Mouse (Mus musculus): ENCODE measurements at regions not wholly inside any gene's neighbourhood (a gene's known extent, or its start where the extent isn't known, plus 50 kb on each side); places are given as distances from the start of the nearest gene placed in this dataset.
A peak's percentile ranks its signal among the peaks of the same experiment; 100 is the strongest.

GRCm38 (mm10) chr3:155757285-155757684 lies 664.1 kb downstream of the Lrriq3 start:
- Histone ChIP-seq H3K4me1 (ENCODE audit: control insufficient read depth, insufficient read depth, low read length) (no peaks in the 10 kb centered on the region), H3K9me3 (ENCODE audit: control insufficient read depth, low read length) (no peaks in the 10 kb centered on the region), H3K4me2 (no peak overlapping the region), H3K4me3 (ENCODE audit: low read depth, low read length) (no peak overlapping the region), H3K36me3 (ENCODE audit: control insufficient read depth, insufficient read depth, low read length) (no peaks in the 10 kb centered on the region), H3K9ac (ENCODE audit: low read length) (no peak overlapping the region), H3K27me3 (ENCODE audit: control insufficient read depth, insufficient read depth, low read length) (no peaks in the 10 kb centered on the region), H3K27ac (ENCODE audit: low read depth, low read length) (no peak overlapping the region)
- WGBS, result 84% methylated on average over 3 of the region's 3 CpGs
- peak; percentile 54; the same call in 1 of the 2 replicates for ATAC-seq (ENCODE audit: low FRiP score)
- DNase-seq (ENCODE audit: low spot score, missing footprints), result no peak

- H3K27me3 ChIP-seq (ENCODE audit: control insufficient read depth, insufficient read depth, low read length), result no peaks in the 10 kb centered on the region
- H3K36me3 ChIP-seq (ENCODE audit: control insufficient read depth, insufficient read depth, low read length), result no peaks in the 10 kb centered on the region
- H3K4me2 ChIP-seq, result no peak overlapping the region
- no peak for ATAC-seq (ENCODE audit: low FRiP score)
- WGBS, result 81% methylated on average over 1 of the region's 1 CpGs
- H3K9me3 ChIP-seq (ENCODE audit: control insufficient read depth, low read length), result no peaks in the 10 kb centered on the region
- no peaks in the 10 kb centered on the region for H3K4me1 ChIP-seq (ENCODE audit: control insufficient read depth, insufficient read depth, low read length)
- H3K9ac ChIP-seq (ENCODE audit: low read length), result no peak overlapping the region
- DNase-seq (ENCODE audit: low spot score, missing footprints), result no peak
- H3K4me3 ChIP-seq (ENCODE audit: low read depth, low read length), result no peak overlapping the region
- H3K27ac ChIP-seq (ENCODE audit: low read depth, low read length), result no peak overlapping the region
These were observed 682.8 kb downstream of the Lrriq3 start for GRCm38 (mm10) chr3:155776019-155776418.

- WGBS, result 90% methylated on average over 1 of the region's 1 CpGs
- ATAC-seq (ENCODE audit: low FRiP score), result no peak
- H3K4me1 ChIP-seq (ENCODE audit: control insufficient read depth, insufficient read depth, low read length), result no peaks in the 10 kb centered on the region
These were observed 683.8 kb downstream of the Lrriq3 start for GRCm38 (mm10) chr3:155777025-155777424.

GRCm38 (mm10) chr3:155815693-155816092 lies 722.5 kb downstream of the Lrriq3 start:
- Histone ChIP-seq H3K27ac (ENCODE audit: low read depth, low read length) (no peak overlapping the region), H3K4me1 (ENCODE audit: control insufficient read depth, insufficient read depth, low read length) (no peaks in the 10 kb centered on the region), H3K36me3 (ENCODE audit: control insufficient read depth, insufficient read depth, low read length) (no peaks in the 10 kb centered on the region), H3K9me3 (ENCODE audit: control insufficient read depth, low read length) (no peaks in the 10 kb centered on the region), H3K4me2 (no peak overlapping the region), H3K9ac (ENCODE audit: low read length) (no peak overlapping the region), H3K27me3 (ENCODE audit: control insufficient read depth, insufficient read depth, low read length) (no peaks in the 10 kb centered on the region), H3K4me3 (ENCODE audit: low read depth, low read length) (no peak overlapping the region)
- no peak for DNase-seq (ENCODE audit: low spot score, missing footprints)
- WGBS, result 77% methylated on average over 2 of the region's 2 CpGs
- ATAC-seq (ENCODE audit: low FRiP score), result no peak

More at GRCm38 (mm10) chr3:155777025-155777424, 683.8 kb downstream of the Lrriq3 start:
- no peak overlapping the region for H3K9ac ChIP-seq (ENCODE audit: low read length)
- H3K9me3 ChIP-seq (ENCODE audit: control insufficient read depth, low read length), result no peaks in the 10 kb centered on the region
- no peak overlapping the region for H3K27ac ChIP-seq (ENCODE audit: low read depth, low read length)
- H3K4me2 ChIP-seq, result no peak overlapping the region
- H3K4me3 ChIP-seq (ENCODE audit: low read depth, low read length), result no peak overlapping the region
- no peak for DNase-seq (ENCODE audit: low spot score, missing footprints)
- no peaks in the 10 kb centered on the region for H3K27me3 ChIP-seq (ENCODE audit: control insufficient read depth, insufficient read depth, low read length)
- H3K36me3 ChIP-seq (ENCODE audit: control insufficient read depth, insufficient read depth, low read length), result no peaks in the 10 kb centered on the region

GRCm38 (mm10) chr3:155824863-155825262 lies 731.6 kb downstream of the Lrriq3 start:
- Histone ChIP-seq H3K27ac (ENCODE audit: low read depth, low read length) (no peak overlapping the region), H3K4me3 (ENCODE audit: low read depth, low read length) (no peak overlapping the region), H3K4me2 (no peak overlapping the region), H3K4me1 (ENCODE audit: control insufficient read depth, insufficient read depth, low read length) (no peaks in the 10 kb centered on the region), H3K36me3 (ENCODE audit: control insufficient read depth, insufficient read depth, low read length) (no peaks in the 10 kb centered on the region), H3K27me3 (ENCODE audit: control insufficient read depth, insufficient read depth, low read length) (no peaks in the 10 kb centered on the region), H3K9me3 (ENCODE audit: control insufficient read depth, low read length) (no peaks in the 10 kb centered on the region), H3K9ac (ENCODE audit: low read length) (no peak overlapping the region)
- WGBS, result 90% methylated on average over 2 of the region's 2 CpGs
- ATAC-seq (ENCODE audit: low FRiP score) (0 out of 2 replicates have a peak, but pooled peaks have one; percentile 2), DNase-seq (ENCODE audit: low spot score, missing footprints) (no peak)

GRCm38 (mm10) chr3:155866286-155866685 lies 695.3 kb upstream of the Negr1 start:
- Histone ChIP-seq H3K4me1 (ENCODE audit: control insufficient read depth, insufficient read depth, low read length) (no peaks in the 10 kb centered on the region), H3K4me2 (no peak overlapping the region), H3K9ac (ENCODE audit: low read length) (no peak overlapping the region), H3K27ac (ENCODE audit: low read depth, low read length) (no peak overlapping the region), H3K9me3 (ENCODE audit: control insufficient read depth, low read length) (no peaks in the 10 kb centered on the region), H3K4me3 (ENCODE audit: low read depth, low read length) (no peak overlapping the region), H3K36me3 (ENCODE audit: control insufficient read depth, insufficient read depth, low read length) (no peaks in the 10 kb centered on the region), H3K27me3 (ENCODE audit: control insufficient read depth, insufficient read depth, low read length) (no peaks in the 10 kb centered on the region)
- DNase-seq (ENCODE audit: low spot score, missing footprints) (no peak), ATAC-seq (ENCODE audit: low FRiP score) (no peak)

- H3K9ac ChIP-seq (ENCODE audit: low read length), result no peak overlapping the region
- WGBS, result 92% methylated on average over 3 of the region's 3 CpGs
- no peak overlapping the region for H3K4me3 ChIP-seq (ENCODE audit: low read depth, low read length)
- H3K4me1 ChIP-seq (ENCODE audit: control insufficient read depth, insufficient read depth, low read length), result no peaks in the 10 kb centered on the region
- no peak overlapping the region for H3K4me2 ChIP-seq
- no peaks in the 10 kb centered on the region for H3K36me3 ChIP-seq (ENCODE audit: control insufficient read depth, insufficient read depth, low read length)
- H3K27ac ChIP-seq (ENCODE audit: low read depth, low read length), result no peak overlapping the region
- DNase-seq (ENCODE audit: low spot score, missing footprints) (no peak), ATAC-seq (ENCODE audit: low FRiP score) (no peak)
- H3K9me3 ChIP-seq (ENCODE audit: control insufficient read depth, low read length), result no peaks in the 10 kb centered on the region
- H3K27me3 ChIP-seq (ENCODE audit: control insufficient read depth, insufficient read depth, low read length), result no peaks in the 10 kb centered on the region
These were observed 685.9 kb upstream of the Negr1 start for GRCm38 (mm10) chr3:155875696-155876095.

GRCm38 (mm10) chr3:155878401-155878800 lies 683.2 kb upstream of the Negr1 start:
- Histone ChIP-seq H3K36me3 (ENCODE audit: control insufficient read depth, insufficient read depth, low read length) (no peaks in the 10 kb centered on the region), H3K27me3 (ENCODE audit: control insufficient read depth, insufficient read depth, low read length) (no peaks in the 10 kb centered on the region), H3K4me2 (no peak overlapping the region), H3K4me1 (ENCODE audit: control insufficient read depth, insufficient read depth, low read length) (no peaks in the 10 kb centered on the region), H3K9ac (ENCODE audit: low read length) (no peak overlapping the region), H3K27ac (ENCODE audit: low read depth, low read length) (no peak overlapping the region), H3K9me3 (ENCODE audit: control insufficient read depth, low read length) (no peaks in the 10 kb centered on the region), H3K4me3 (ENCODE audit: low read depth, low read length) (no peak overlapping the region)
- DNase-seq (ENCODE audit: low spot score, missing footprints) (no peak), ATAC-seq (ENCODE audit: low FRiP score) (no peak)
- WGBS, result 88% methylated on average over 2 of the region's 2 CpGs

GRCm38 (mm10) chr3:155880722-155881121 lies 680.9 kb upstream of the Negr1 start:
- no peaks in the 10 kb centered on the region for H3K9me3 ChIP-seq (ENCODE audit: control insufficient read depth, low read length)
- H3K4me3 ChIP-seq (ENCODE audit: low read depth, low read length), result no peak overlapping the region
- DNase-seq (ENCODE audit: low spot score, missing footprints), result no peak
- H3K9ac ChIP-seq (ENCODE audit: low read length), result no peak overlapping the region
- no peaks in the 10 kb centered on the region for H3K4me1 ChIP-seq (ENCODE audit: control insufficient read depth, insufficient read depth, low read length)
- WGBS, result 89% methylated on average over 4 of the region's 4 CpGs
- no peak overlapping the region for H3K4me2 ChIP-seq
- no peak overlapping the region for H3K27ac ChIP-seq (ENCODE audit: low read depth, low read length)
- no peaks in the 10 kb centered on the region for H3K36me3 ChIP-seq (ENCODE audit: control insufficient read depth, insufficient read depth, low read length)
- no peaks in the 10 kb centered on the region for H3K27me3 ChIP-seq (ENCODE audit: control insufficient read depth, insufficient read depth, low read length)
- ATAC-seq (ENCODE audit: low FRiP score), result no peak

- H3K27ac ChIP-seq (ENCODE audit: low read depth, low read length), result no peak overlapping the region
- H3K9me3 ChIP-seq (ENCODE audit: control insufficient read depth, low read length), result no peaks in the 10 kb centered on the region
- no peak overlapping the region for H3K9ac ChIP-seq (ENCODE audit: low read length)
- H3K4me3 ChIP-seq (ENCODE audit: low read depth, low read length), result no peak overlapping the region
- DNase-seq (ENCODE audit: low spot score, missing footprints), result no peak
- H3K27me3 ChIP-seq (ENCODE audit: control insufficient read depth, insufficient read depth, low read length), result no peaks in the 10 kb centered on the region
- no peaks in the 10 kb centered on the region for H3K36me3 ChIP-seq (ENCODE audit: control insufficient read depth, insufficient read depth, low read length)
- no peak overlapping the region for H3K4me2 ChIP-seq
- no peak for ATAC-seq (ENCODE audit: low FRiP score)
- 93% methylated on average over 6 of the region's 6 CpGs for WGBS
- H3K4me1 ChIP-seq (ENCODE audit: control insufficient read depth, insufficient read depth, low read length), result no peaks in the 10 kb centered on the region
These were observed 645.6 kb upstream of the Negr1 start for GRCm38 (mm10) chr3:155915981-155916380.

Data from midbrain, embryonic 11.5 days (tissue).